Mouse (Mus musculus) liver, embryonic 11.5 days (tissue): ENCODE results near the gene Grin2d. TPM values are rescaled to one million over a fixed set of nuclear protein-coding genes. Genes with fewer than 3 reads are reported as not detected.
"Not testable (repeated sequence)": the region's sequence is repeated elsewhere in the genome, so short reads cannot be mapped to it uniquely, and the experiment has no call there.

Experiments used
- ATAC-seq: fragments of 200-750 bp; cut with Nextera tagmentation; replicated peaks from 2 replicates; pipeline ENCODE4 v1.8.0; 2017; ENCODE audit warnings: moderate number of reproducible peaks, mild to moderate bottlenecking, moderate TSS enrichment, moderate library complexity; ENCODE audit not compliant: low FRiP score
- DNase-seq: peaks from one replicate; pipeline ENCODE4 v3.0.0-alpha.2; 2017; ENCODE audit warnings: low spot score
- H3K27ac ChIP-seq: fragments of 300-500 bp; sonication (generic); 2 replicates; pipeline ENCODE4 v1.5.1; 2014; ENCODE audit warnings: mild to moderate bottlenecking, low read depth, low read length, control low read depth
- H3K27me3 ChIP-seq: fragments of 300-500 bp; sonication (generic); replicated peaks from 2 replicates; pipeline ENCODE4 v1.6.1; 2014; ENCODE audit warnings: low read length, mixed read lengths; ENCODE audit not compliant: control insufficient read depth, insufficient read depth
- H3K36me3 ChIP-seq: fragments of 300-500 bp; sonication (generic); 2 replicates; pipeline ENCODE4 v1.6.1; 2014; ENCODE audit warnings: mild to moderate bottlenecking, low read length, moderate library complexity, mixed read lengths; ENCODE audit not compliant: control insufficient read depth, insufficient read depth
- H3K4me1 ChIP-seq: fragments of 300-500 bp; sonication (generic); replicated peaks from 2 replicates; pipeline ENCODE4 v1.6.1; 2014; ENCODE audit warnings: low read length, mixed read lengths; ENCODE audit not compliant: control insufficient read depth, insufficient read depth
- H3K4me2 ChIP-seq: fragments of 300-500 bp; sonication (generic); 2 replicates; pipeline ENCODE4 v1.6.1; 2014; ENCODE audit warnings: mild to moderate bottlenecking, control low read depth, moderate library complexity
- H3K4me3 ChIP-seq: fragments of 300-500 bp; sonication (generic); 2 replicates; pipeline ENCODE4 v1.5.1; 2014; ENCODE audit warnings: low read depth, low read length, control low read depth
- H3K9ac ChIP-seq: fragments of 300-500 bp; sonication (generic); 2 replicates; pipeline ENCODE4 v1.6.1; 2014; ENCODE audit warnings: low read depth, low read length, control low read depth
- H3K9me3 ChIP-seq: fragments of 300-500 bp; sonication (generic); 2 replicates; pipeline ENCODE4 v1.6.1; 2016; ENCODE audit warnings: low read length, inconsistent platforms, mixed read lengths; ENCODE audit not compliant: control insufficient read depth
- WGBS: fragments of 180-500 bp; shearing (Covaris S2); extraction: QIAGEN DNeasy Blood & Tissue Kit; methylation state at CpG from one replicate; pipeline ENCODE4 v1.1.7; 2014; 5-methylcytosine and 5-hydroxymethylcytosine counted together
- polyA plus RNA-seq: library from polyadenylated mRNA; unstranded; fragments of >200 nt; fragmentation: Nextera tagmentation; extraction: Ambion mirVana; gene quantifications from 2 replicates; pipeline ENCODE4 v1.2.1, GENCODE M21; 2014

Gene Grin2d
- 0.13 and 0.23 TPM in 2 replicates for polyA plus RNA-seq

DNA sequence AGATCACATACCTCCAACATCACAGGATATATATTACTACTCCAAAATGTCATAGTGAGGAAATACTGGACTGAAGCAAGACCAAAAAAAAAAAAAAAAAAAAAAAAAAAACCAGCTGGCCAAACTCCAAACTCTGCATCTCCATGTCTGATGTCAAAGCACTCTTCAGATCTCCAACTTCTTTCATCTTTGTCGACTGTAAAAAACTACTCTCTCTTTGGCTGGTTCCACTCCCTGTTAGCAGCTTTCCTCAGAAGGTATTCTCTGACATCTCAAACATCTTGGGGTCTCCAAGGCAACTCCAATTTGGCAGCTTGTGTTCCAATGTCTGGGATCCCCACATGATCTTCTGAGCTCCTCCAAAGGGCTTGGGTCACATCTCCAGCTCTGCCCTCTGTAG lies at the start of gene Grin2d:
Gene Grin2d (minus strand): TSS at position 101 of the 400 bp plus-strand sequence.
- H3K27ac ChIP-seq, H3K9me3 ChIP-seq, H3K9ac ChIP-seq, H3K4me2 ChIP-seq, ATAC-seq, DNase-seq, H3K27me3 ChIP-seq, H3K4me3 ChIP-seq: not testable (repeated sequence)
- peaks cover 61% of the 10 kb centered on the region for H3K36me3 ChIP-seq
- WGBS, result 84% methylated on average over 1 of the region's 1 CpGs
- H3K4me1 ChIP-seq, result peaks cover 13% of the 10 kb centered on the region

DNA sequence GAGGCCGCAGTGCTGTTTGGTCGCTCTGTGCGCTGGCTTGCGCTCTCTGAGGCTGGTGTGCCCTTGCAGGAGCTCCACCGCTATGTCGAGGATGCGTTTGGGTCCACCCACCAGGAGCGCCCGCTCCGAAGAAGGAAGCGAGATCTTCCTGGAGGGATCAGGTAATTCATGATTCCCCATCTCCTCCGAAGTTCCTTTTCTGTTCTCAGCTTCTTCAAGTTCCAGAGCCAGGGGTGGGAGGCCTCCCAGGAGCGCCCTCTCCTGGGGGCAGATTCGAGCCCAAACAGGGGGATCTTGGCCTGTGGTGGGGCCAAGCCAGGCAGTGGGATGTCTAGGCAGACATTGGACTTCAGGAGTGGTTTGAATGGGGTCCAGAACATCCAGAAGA lies 46.2 kb upstream of the Grin2d start:
- ATAC-seq (no peak), DNase-seq (peak; percentile 51)
- peak overlapping the region; percentile 91; the same call in 1 of the 2 replicates for H3K27ac ChIP-seq
- peak overlapping the region; percentile 75 for H3K4me2 ChIP-seq
- H3K4me1 ChIP-seq, result peaks cover 33% of the 10 kb centered on the region
- no peaks in the 10 kb centered on the region for H3K36me3 ChIP-seq
- H3K27me3 ChIP-seq, result 0 out of 2 replicates have a peak, but pooled peaks cover 4% of the 10 kb centered on the region
- H3K9me3 ChIP-seq, result no peaks in the 10 kb centered on the region
- H3K4me3 ChIP-seq, result peak overlapping the region; percentile 48
- 13% methylated on average over 14 of the region's 14 CpGs for WGBS
- H3K9ac ChIP-seq, result peak overlapping the region; percentile 65; the same call in 1 of the 2 replicates

DNA sequence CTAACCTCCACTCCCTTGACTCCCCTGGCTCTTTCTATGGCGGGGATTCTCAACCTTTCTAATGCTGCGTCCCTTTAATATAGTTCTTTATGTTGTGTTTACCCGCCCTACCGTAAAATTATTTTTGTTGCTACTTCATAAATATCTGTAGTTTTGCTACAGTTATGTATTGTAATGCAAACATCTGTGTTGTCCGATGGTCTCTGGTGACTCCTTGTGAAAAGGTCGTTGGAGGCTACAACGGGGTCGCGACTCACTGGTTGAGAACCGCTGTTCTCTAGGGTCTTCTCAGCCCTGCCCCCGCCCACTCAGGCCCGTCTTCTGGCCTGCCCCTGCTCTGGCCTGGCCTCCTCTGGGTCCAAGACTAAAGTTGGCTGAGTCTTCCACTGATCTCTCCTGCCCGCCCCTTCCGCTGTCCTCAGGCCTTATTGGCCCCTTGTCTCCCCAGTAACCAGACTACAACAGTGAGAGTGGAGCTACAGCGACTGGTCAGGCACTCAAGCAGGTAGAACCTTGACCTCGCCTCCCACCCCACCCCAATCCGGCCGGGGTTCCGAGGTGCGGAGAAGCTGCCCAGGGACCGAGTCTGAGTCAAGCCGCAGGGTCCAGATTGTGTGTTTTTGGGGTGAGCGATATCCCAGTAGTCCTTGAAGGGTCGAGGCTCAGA lies 45.7 kb upstream of the Grin2d start, which contains the start of gene Ccdc114:
Gene Ccdc114 (plus strand): TSS at position 311 of the 667 bp plus-strand sequence.
- H3K4me2 ChIP-seq, result peak within 1 kb of the TSS; percentile 75
- H3K36me3 ChIP-seq, result no peaks in the 10 kb centered on the region
- H3K9ac ChIP-seq, result peak within 1 kb of the TSS; percentile 65
- DNase-seq (peak; percentile 79), ATAC-seq (peak; percentile 68)
- H3K4me1 ChIP-seq, result peaks cover 31% of the 10 kb centered on the region
- H3K4me3 ChIP-seq, result peak within 1 kb of the TSS; percentile 48
- no peaks in the 10 kb centered on the region for H3K9me3 ChIP-seq
- H3K27me3 ChIP-seq, result 0 out of 2 replicates have a peak, but pooled peaks cover 4% of the 10 kb centered on the region
- H3K27ac ChIP-seq, result peak within 1 kb of the TSS; percentile 91
- 2% methylated on average over 24 of the region's 24 CpGs for WGBS

DNA sequence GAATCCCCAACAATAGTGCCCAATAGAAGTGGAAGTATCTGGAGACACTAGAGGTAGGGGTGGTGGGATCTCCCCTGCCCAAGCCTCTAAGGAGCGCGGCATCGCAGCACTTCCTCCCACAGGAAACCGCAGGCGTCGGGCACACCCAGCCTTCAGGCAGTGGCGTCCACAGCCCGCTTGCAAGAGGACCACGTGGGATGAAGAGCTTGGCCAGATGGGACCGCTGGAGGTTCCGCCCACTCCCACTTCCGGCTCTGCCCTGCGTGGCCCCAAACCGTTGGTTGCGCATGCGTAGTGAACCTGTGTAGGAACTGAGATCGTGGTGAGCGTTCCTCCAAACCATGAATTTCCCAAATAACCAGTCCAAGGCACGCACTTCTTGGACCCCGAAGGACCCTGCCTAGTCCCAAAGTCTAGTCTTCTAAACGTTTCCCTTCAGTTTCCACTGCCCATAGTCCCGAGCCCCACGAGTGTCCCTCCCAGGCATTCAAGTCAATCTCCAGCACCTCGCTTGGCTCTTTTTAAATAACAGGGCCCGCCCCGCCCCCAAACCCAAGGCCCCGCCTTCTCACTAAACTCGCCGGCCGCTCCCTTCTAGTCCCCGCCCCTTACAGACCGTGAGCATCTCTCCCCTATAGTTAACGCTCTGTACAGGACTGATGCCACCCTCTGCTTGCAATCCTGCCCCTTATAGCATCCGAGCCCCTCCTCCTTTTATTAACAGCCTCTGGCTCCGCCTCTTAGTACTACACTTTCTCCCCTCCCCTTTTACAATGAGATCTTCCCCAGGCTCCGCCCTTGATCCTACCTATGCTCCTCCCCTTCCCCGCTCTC lies 45.0 kb upstream of the Grin2d start:
- peak overlapping the region; percentile 59 for H3K9ac ChIP-seq
- H3K4me1 ChIP-seq, result peaks cover 31% of the 10 kb centered on the region
- H3K4me3 ChIP-seq, result peak overlapping the region; percentile 48
- no peaks in the 10 kb centered on the region for H3K9me3 ChIP-seq
- peak; percentile 89 for ATAC-seq
- peak; percentile 97 for DNase-seq
- peak overlapping the region; percentile 91 for H3K27ac ChIP-seq
- H3K27me3 ChIP-seq, result 0 out of 2 replicates have a peak, but pooled peaks cover 4% of the 10 kb centered on the region
- no peaks in the 10 kb centered on the region for H3K36me3 ChIP-seq
- WGBS, result under 1% methylated on average over 37 of the region's 37 CpGs
- peak overlapping the region; percentile 75 for H3K4me2 ChIP-seq

DNA sequence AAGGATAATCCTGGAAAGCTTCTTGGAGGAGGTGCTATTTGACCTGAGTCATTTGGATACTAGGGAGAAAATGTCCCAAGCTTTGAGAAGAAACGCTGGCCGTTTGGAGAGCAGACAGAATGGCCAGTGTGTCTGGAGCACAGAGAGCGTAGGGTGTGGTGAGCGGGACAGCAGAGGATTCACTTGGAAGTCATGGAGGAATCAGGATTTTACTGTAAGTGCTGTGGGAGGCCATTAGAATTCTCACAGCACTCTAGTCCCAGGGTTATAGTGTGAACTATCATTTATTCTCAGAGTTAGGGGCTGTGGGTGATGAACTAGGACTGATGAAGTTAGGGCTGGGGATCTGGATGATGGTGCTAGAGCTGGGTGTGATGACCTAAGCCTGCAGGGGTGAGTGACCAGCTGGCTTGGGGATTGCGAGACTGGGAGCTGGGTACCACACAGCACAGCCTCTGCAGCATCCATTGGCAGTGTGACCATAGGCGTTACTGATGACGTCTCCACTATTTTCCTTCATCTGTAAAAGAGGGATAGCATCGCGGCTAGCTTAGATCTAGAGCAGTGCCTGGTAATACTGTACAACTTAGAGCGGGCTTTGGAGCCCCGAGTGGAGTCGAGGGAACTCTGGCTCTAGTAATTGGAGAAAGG lies 43.9 kb upstream of the Grin2d start:
- 67% methylated on average over 12 of the region's 12 CpGs for WGBS
- peaks cover 42% of the 10 kb centered on the region for H3K4me1 ChIP-seq
- no peaks in the 10 kb centered on the region for H3K9me3 ChIP-seq
- ATAC-seq (no peak), DNase-seq (no peak)
- H3K4me2 ChIP-seq, result peak overlapping the region; percentile 75
- H3K4me3 ChIP-seq, result no peak overlapping the region
- peak overlapping the region; percentile 59 for H3K9ac ChIP-seq
- peak overlapping the region; percentile 91 for H3K27ac ChIP-seq
- H3K27me3 ChIP-seq, result no peaks in the 10 kb centered on the region
- no peaks in the 10 kb centered on the region; the same call in 1 of the 2 replicates for H3K36me3 ChIP-seq

DNA sequence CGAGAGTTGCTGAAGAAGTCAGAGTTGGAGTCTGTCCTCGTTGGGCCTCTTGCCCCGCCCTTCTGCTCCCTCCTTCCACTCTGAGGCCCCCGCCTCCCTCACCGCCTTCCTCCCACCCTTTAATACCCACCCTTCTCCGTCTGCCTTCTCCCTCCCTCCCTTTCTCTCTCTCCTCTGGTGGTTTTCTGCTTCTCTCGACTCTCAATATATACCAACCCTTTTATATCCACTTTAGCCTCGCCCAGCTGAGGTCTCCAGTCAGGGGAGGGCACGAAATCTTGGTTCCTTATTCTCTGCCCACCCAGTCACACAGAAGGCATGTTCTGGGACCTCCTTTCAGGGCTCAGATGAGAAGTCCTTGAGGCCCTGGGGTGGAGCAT lies 43.1 kb upstream of the Grin2d start, which contains the start of gene Emp3:
Gene Emp3 (minus strand): TSS at position 163 of the 380 bp plus-strand sequence.
- Histone ChIP-seq H3K4me1 (peaks cover 50% of the 10 kb centered on the region), H3K36me3 (no peaks in the 10 kb centered on the region; the same call in 1 of the 2 replicates), H3K27ac (peak within 1 kb of the TSS; percentile 91), H3K4me3 (peak within 1 kb of the TSS; percentile 52), H3K4me2 (peak within 1 kb of the TSS; percentile 83), H3K9ac (peak within 1 kb of the TSS; percentile 69), H3K27me3 (no peaks in the 10 kb centered on the region), H3K9me3 (no peaks in the 10 kb centered on the region)
- 27% methylated on average over 9 of the region's 9 CpGs for WGBS
- ATAC-seq (peak; percentile 33), DNase-seq (peak; percentile 63)

DNA sequence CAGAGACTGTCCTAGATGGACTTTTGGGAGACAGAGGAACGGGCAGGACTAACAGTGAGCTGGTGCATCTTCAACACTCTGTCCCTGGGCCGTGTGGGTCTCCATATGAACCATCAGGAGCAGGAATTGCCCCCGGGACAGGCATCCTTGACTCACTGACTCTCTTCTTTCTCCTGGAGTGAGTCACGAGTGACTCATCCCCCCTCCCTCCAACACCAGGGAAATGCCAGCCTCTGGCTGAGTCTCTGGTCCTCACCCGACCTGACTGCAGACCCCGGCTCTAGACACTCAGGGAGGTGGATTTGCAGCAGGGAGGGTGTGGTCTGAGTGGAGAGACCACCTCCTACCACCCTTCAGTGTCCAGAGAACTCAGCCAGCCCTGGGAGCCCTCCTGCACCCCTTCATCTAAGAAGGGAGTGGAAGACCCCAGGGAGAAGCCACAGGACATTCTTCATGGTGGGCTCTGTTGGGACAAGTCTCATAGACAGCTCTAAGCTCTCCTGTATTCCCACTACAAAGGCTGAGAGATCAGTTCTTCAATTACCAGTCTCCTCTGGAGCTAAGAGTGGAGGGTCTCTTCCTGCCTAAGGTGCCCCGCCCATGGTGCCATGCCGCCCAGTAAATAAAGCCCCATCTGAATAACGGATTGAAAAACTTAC lies 42.5 kb upstream of the Grin2d start:
- Histone ChIP-seq H3K4me1 (peaks cover 55% of the 10 kb centered on the region), H3K27me3 (no peaks in the 10 kb centered on the region), H3K36me3 (no peaks in the 10 kb centered on the region; the same call in 1 of the 2 replicates), H3K9me3 (no peaks in the 10 kb centered on the region), H3K4me3 (peak overlapping the region; percentile 52), H3K9ac (peak overlapping the region; percentile 69), H3K27ac (peak overlapping the region; percentile 91), H3K4me2 (peak overlapping the region; percentile 83)
- no peak for ATAC-seq
- DNase-seq, result no peak
- 26% methylated on average over 9 of the region's 9 CpGs for WGBS

DNA sequence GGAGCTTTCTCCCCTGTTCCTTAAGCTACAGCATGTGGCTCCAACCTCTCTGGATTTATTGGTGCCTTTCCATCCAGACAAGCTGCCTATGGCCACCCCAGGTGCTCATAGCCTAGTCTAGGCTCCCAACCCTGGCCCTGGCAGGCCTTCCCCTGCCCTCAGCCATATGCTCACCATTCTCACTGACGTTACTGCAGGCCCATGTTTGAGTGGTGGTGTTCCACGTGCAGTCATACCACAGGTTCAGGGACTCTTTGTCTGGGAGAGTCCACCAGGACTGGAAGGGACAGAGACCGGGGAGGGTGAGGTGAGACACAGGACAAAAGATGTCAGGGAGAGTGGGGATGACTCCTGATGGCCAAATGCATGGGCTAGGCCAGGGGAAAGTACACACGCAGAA lies 41.6 kb upstream of the Grin2d start:
- H3K36me3 ChIP-seq, result peaks cover 3% of the 10 kb centered on the region; the same call in 1 of the 2 replicates
- DNase-seq (no peak), ATAC-seq (no peak)
- WGBS, result 69% methylated on average over 4 of the region's 4 CpGs
- peak overlapping the region; percentile 52 for H3K4me3 ChIP-seq
- no peaks in the 10 kb centered on the region for H3K9me3 ChIP-seq
- no peaks in the 10 kb centered on the region for H3K27me3 ChIP-seq
- peaks cover 55% of the 10 kb centered on the region for H3K4me1 ChIP-seq
- H3K27ac ChIP-seq, result peak overlapping the region; percentile 91
- H3K4me2 ChIP-seq, result peak overlapping the region; percentile 83
- H3K9ac ChIP-seq, result peak overlapping the region; percentile 69
